Mouse (Mus musculus): Measurements from ENCODE around the gene Atxn7l3.

- no peak for TF ChIP-seq CTCF (conservative IDR thresholded peaks at IDR 0.05; ENCODE audit: low read length)
- no peak for TF ChIP-seq POU5F1 (IDR thresholded peaks at IDR 0.05; ENCODE audit: borderline replicate concordance, low read length)
- TF ChIP-seq NANOG (IDR thresholded peaks at IDR 0.05; ENCODE audit: borderline replicate concordance, low read length): 0 out of 2 replicates have a peak, but pooled peaks have one; percentile 8
Observed at GRCm38 (mm10) chr11:102244926-102245449, 51.4 kb downstream of the Atxn7l3 start.

All from E14TG2a.4 (cell line).